Mouse (Mus musculus) brain, embryonic 14.5 days (tissue): ENCODE measurements at regions not wholly inside any gene's neighbourhood (a gene's known extent, or its start where the extent isn't known, plus 50 kb on each side); places are given as distances from the start of the nearest gene placed in this dataset.

ENCODE experiments used
- DNase-seq: peaks from one replicate; pipeline ENCODE4 v3.0.0-alpha.2; 2011; ENCODE audit warnings: low read depth
- CTCF ChIP-seq: fragments of 200-500 bp; IDR thresholded peaks from 2 replicates; pipeline ENCODE4 v1.5.1; 2012; ENCODE audit warnings: inconsistent platforms, mild to moderate bottlenecking, moderate library complexity, borderline replicate concordance; ENCODE audit not compliant: insufficient read depth, insufficient read length; ENCODE audit errors: extremely low read depth
- POLR2A ChIP-seq: fragments of 200-500 bp; IDR thresholded peaks from 2 replicates; pipeline ENCODE4 v1.6.1; 2012; ENCODE audit warnings: mild to moderate bottlenecking, inconsistent platforms, borderline replicate concordance; ENCODE audit not compliant: poor library complexity, insufficient read depth, insufficient read length, severe bottlenecking; ENCODE audit errors: extremely low read depth

DNA sequence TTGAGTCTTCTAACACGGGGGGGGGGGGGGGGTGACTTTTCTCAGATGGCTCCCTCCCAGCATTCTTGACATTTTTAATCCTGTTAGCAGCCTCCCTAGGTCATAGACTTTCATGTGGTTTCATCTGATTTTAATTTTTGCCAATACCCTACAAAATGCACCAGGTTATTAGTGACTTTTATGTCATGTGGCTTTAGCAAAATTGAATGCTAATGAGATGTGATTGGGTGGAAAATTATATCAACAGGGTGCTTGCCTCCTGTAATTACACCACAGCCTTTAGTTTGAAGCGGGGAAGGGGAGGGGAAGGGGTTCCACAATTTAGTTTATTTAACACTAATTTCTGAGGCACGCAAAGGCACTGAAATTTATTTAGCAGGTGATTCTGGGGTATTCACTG lies 200.6 kb upstream of the Ano5 start:
- peak; percentile 40 for DNase-seq
- no peak for TF ChIP-seq CTCF
- TF ChIP-seq POLR2A = no peak

DNA sequence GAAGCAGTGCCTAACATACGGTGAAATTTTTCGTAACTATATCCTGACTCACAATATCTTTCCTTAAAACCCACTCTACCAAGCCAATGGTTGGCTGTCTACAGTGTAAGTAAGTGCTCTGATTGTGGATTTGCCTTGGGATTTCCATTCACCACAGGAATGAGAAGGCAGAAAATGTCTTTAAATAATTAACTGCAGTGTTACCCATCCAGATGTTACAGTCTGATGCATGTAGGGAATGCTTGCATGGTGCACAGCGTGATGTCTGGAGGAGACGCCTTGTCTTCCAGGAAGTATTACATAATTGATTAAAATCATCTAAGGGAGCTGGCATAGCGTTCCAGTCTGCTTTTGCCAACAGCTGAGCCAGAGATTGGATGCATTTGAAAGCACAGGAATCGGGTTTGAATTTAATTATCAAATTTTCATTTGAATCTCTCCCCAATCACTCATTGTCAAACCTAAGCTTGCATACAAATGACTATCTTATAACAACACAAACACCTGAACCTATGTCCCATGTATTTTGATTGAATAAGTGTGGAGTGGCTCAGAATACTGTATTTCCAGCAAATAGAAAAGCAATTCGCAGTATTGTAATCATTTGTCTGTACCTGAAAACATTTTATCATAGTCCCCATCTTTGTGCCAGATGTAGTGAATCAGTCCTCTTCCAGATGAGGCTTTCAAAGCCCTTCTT lies 170.8 kb upstream of the Ano5 start:
- peak; percentile 69 for DNase-seq
- TF ChIP-seq POLR2A (no peak), CTCF (no peak)

GRCm38 (mm10) chr7:51347521-51347920 lies 163.3 kb upstream of the Ano5 start:
- DNase-seq = no peak
- TF ChIP-seq POLR2A (no peak), CTCF (no peak)

GRCm38 (mm10) chr7:51360134-51360533 lies 150.7 kb upstream of the Ano5 start:
- TF ChIP-seq CTCF (no peak), POLR2A (no peak)
- no peak for DNase-seq

GRCm38 (mm10) chr7:51377584-51377983 lies 133.2 kb upstream of the Ano5 start:
- TF ChIP-seq POLR2A (no peak), CTCF (no peak)
- no peak for DNase-seq
